Mouse (Mus musculus) ES-CJ7 (cell line): ENCODE measurements around the gene Arpc5l.
"Not testable (repeated sequence)": the region's sequence is repeated elsewhere in the genome, so short reads cannot be mapped to it uniquely, and the experiment has no call there.

Experiments used
- DNase-seq: peaks from one replicate; pipeline ENCODE4 v3.0.0; 2011; ENCODE audit warnings: low read depth, low spot score

Arpc5l gene

GRCm38 (mm10) chr2:38999910-39000586, 5.1 kb upstream of the Arpc5l start:
- DNase-seq = peak; percentile 32

DNA sequence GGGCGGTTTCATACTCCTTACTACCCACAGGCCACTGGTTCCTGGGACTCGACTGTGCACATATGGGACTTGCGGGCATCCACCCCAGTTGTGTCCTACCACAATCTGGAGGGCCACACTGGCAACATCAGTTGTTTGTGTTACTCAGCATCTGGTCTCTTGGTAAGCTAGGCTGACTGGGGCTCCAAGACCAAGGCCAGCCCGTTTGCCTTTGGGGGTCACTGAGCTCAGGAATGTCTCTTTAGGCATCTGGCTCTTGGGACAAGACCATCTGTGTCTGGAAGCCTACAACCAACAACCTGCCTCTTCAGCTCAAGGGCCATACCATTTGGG, 4.6 kb upstream of the Arpc5l start:
- DNase-seq = no peak

DNA sequence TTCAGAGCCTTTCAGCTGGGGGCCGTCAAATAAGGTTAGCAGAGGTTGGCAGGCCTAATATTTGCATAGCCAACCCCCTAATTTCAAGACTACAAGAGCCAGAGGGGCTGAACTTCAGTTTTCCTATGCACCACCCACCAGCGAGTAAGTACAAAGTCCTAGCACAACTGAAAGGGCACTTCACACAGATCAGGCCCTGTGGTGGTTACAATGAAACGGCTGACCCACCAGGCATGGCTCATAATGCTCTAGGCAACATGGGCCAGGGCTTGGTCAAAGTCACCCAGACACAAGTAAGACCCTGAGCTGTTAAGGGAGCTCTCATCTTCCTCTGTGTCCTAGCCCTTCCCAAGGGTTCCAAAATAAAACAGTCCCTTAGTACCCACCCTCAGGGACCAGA, 3.3 kb upstream of the Arpc5l start:
- DNase-seq = no peak

DNA sequence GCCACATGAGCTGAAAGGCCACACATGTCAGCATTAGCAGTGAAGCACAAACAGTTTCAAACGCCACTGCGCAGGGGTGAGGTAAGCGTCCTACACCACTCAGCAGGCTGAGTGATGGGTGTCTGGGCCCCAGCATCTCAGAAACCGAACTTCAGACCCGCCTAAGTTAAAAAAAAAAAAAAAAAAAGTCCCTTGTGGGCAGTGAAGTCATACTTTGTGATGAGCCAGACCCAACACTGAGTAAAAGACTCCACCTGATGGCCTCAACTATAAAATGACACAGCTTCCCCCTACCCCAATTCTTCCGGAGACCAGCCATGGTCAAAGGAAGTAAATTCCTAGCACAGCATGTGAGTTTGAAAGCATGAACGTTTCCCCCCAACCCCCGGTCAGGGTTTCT, 2.0 kb upstream of the Arpc5l start:
- DNase-seq = no peak

DNA sequence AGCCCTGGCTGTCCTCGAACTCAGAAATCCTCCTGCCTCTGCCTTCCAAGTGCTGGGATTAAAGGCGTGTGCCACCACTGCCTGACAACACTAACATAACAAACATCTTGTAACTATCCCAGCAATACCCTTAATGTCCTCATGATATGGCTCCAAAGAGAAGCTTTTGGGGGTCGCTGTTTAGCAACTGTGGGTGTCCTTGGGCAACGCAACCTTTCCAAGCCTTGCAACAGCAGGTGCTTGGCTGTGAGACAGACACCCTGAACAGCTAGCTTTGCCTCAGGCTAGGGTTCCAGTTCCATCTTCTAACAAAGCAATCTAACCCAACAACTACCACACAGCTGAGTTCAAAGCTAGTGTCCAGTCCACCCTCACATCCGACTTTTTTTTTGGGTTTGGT, 1.6 kb upstream of the Arpc5l start:
- DNase-seq = peak; percentile 32

DNA sequence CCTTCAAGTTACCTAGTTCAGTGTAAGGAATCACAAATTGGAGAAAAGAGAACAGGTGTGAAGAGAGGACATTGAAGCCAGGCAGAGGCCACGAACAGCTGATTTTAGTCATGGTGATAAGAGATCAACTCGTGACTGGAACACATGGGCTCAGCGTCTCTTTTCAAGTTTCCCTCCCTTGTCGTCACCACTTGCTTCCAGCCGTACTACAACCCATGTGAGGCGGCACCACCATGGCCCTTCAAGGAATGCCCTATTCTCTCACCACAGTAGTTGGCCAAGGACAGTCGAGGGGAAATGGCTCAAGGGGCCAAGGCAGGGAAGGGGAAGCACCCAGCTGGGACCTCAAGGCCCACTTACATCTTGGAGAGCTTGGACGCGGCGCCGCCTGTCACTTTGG, 776 bp upstream of the Arpc5l start:
- peak; percentile 25 for DNase-seq

DNA sequence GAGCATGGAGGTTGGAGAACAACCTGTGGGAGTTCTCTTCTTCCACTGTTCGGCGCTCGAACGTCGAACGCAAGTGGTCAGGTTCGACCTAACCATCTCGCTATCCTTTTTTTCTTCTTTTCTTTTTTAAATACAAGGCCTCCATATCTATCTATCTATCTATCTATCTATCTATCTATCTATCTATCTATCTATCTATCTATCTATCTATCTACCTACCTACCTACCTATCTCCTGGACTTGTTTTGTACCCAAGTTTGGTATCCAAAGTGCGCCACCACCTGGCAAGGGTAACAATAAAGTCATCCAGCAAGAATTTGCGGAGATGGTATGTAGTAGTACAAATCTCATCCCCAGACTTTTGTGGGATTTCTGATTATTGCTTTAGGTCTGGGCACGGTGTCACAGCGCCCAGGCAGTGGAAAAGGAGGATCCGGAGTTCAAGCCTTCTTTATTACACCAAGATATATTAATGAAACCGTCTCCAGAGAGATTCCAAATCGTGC, 479 bp downstream of the Arpc5l start, which contains the start of gene Rpl35:
Gene Rpl35, minus strand, starts transcription at position 51 of the 506 bp plus-strand sequence.
- peak; percentile 76 for DNase-seq

GRCm38 (mm10) chr2:39006149-39006730, 1.1 kb downstream of the Arpc5l start:
- DNase-seq = peak; percentile 29

DNA sequence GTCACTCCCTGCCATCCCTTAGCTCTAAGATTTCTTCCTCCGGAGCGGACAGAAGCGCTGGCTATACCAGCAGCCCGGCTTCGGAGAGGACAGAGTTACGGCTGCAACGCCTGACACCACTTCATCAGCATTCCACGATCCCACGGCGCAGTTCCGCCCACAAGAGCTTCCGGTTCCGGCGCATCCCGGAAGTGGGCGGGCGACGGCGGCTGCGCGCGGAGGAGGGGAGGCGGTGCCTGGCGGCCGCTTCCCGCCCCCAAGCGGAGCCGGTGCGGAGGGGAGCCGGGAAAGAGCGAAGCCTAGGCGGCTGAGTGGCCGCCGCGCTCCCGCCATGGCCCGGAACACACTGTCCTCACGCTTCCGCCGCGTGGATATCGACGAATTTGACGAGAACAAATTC, 2.7 kb downstream of the Arpc5l start:
- peak; percentile 91 for DNase-seq

DNA sequence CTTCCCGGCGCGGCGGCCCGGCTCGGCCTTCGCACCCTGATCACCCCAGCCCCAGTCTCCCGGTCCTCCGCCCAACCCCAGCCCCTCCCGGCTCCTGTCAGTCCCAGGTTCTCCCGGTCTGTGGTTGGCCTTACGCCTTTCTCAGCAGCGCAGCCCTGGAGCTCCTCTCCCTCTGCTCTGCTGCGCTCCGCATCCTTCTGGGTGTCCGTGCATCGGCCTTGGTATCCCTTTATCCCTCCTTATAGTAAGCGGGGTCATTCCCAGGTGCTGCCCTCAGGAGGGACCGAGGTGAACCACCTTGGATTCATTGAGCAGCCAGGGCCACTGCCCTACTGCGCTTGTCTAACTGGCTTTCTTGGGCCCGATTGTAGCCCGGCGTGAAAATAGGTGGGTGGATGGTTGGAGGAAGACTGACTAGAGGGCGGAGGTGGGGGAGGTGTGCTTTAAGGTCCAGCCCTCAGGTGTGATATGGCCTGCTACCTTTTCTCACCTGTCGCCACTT, 3.3 kb downstream of the Arpc5l start:
- peak; percentile 32 for DNase-seq

- DNase-seq = no peak
Measured at GRCm38 (mm10) chr2:39008954-39009365, 3.8 kb downstream of the Arpc5l start.

GRCm38 (mm10) chr2:39010144-39010543, 5.0 kb downstream of the Arpc5l start:
- not testable (repeated sequence) for DNase-seq

DNA sequence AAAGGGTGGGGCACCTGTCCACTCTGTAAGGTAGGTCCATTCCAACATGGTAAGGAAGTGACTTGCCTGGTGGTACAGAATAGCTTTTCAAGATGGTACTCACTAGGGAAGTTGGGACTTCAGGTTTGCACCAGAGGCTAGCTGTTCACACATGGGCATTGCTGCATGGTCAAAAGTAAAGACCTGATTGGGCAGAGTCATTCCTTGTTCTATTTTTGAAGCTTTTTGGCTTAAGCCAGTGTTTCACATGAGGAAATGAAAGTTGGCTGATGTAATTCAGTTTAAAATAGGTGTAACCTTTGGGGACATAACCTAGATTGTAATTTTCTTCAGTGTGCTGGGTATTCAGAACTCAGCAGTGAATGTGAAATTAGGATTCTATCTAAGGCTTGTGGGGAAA, 6.1 kb downstream of the Arpc5l start:
- no peak for DNase-seq

DNA sequence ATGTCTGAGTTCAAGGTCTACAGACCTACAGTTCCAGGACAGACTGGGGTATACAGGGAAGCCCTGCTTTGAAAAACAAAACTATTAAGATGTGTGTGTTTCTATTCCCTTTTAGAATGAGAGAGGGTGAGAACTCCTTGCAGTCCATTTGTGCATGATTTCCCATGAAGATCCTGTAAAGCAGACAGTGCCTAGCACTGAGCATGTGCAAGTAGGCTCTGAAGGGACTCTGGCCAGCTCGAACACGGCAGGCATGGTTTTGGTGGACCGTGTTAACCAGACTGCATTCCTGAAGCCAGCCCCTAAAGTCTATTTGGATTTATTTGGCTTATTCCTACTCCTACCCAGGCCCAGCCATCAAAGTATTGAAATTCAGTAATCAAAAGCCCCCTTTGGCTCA, 6.8 kb downstream of the Arpc5l start:
- no peak for DNase-seq

GRCm38 (mm10) chr2:39012768-39013279, 7.7 kb downstream of the Arpc5l start:
- DNase-seq = no peak

DNA sequence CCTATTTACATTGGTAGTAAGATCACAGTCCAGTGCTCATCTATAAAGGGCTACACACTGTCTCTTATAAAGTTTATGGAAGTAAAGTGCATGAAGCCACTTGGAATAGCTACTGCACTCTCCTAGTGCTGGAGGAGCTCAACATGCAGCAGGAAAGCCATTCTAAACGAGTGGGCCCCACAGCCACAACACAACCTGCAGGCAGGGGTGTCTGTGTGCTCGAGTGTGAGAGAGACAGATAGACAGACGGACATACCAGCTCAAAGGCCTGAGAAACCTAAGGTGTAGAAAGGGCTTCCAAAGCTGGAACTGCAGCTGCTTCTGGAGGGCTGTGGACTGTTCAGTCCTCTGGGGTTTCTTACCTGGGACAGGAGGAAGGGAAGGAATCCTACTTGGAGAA, 11.4 kb downstream of the Arpc5l start:
- no peak for DNase-seq

GRCm38 (mm10) chr2:39020004-39020403, 14.9 kb downstream of the Arpc5l start:
- DNase-seq = no peak

GRCm38 (mm10) chr2:39031611-39032010, 26.5 kb downstream of the Arpc5l start:
- DNase-seq = no peak

- DNase-seq = no peak
Measured at GRCm38 (mm10) chr2:39040215-39040614, 35.1 kb downstream of the Arpc5l start.

- no peak for DNase-seq
Measured at GRCm38 (mm10) chr2:39048515-39048914, 43.4 kb downstream of the Arpc5l start.

GRCm38 (mm10) chr2:39064687-39065399, 59.7 kb downstream of the Arpc5l start:
- no peak for DNase-seq
